In the genomic region with DNA sequence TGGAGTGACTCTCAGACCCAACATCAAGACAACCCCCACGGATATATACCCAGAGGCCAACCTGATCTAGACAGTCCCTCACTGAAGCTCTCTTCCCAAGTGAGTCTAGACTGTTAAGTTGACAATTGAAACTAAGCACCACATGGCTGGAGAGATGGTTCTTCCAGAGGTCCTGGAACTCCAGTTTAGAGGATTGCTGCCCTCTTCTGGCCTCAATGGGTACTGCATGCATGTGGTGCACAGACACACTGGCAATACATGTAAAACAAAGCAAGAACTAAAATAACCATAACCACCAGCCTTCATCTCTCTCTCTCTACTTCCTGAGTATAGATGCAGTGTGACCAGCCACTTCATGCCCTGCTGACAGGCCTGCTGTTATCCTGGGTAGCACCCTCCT, we compare ENCODE assay signal across 11 mouse cellular contexts. TPM values are rescaled to one million over a fixed set of nuclear protein-coding genes. Genes with fewer than 3 reads are reported as not detected.
DNase-seq lines count a peak whose midpoint lies in the region; ATAC-seq and TF ChIP-seq lines count a peak whose summit lies in the region.
"Had no signal": no experiment of that assay in that cellular context is flagged by ENCODE, and none has a peak within 500 bp of the region (broad histone marks: within the 10 kb centered on the region; RNA-seq: fewer than 3 reads in every experiment).

No protein-coding gene starts in this region.

- POLR2A ChIA-PET in Patski (lab: Charles Lee) = no interaction called here

- TF ChIP-seq POLR2A in kidney, adult 2 months (IDR thresholded peaks at IDR 0.05; ENCODE audit: low read depth, low read length) = no peak

- no peak overlapping the region for H3K9ac ChIP-seq in kidney, embryonic 16.5 days (replicated peaks; ENCODE audit: low read length)
- H3K9ac ChIP-seq in liver, embryonic 14.5 days (replicated peaks) = no peak overlapping the region
- H3K9ac ChIP-seq: midbrain, embryonic 13.5 days had no signal

- no peaks in the 10 kb centered on the region for H3K36me3 ChIP-seq in kidney, adult 2 months (ENCODE audit: control insufficient read depth, insufficient read depth, low read length)
- H3K36me3 ChIP-seq in kidney, embryonic 16.5 days (ENCODE audit: insufficient read depth, low read length) = no peaks in the 10 kb centered on the region
- H3K36me3 ChIP-seq in liver, embryonic 14.5 days (replicated peaks; ENCODE audit: control insufficient read depth, insufficient read depth, low read depth) = no peaks in the 10 kb centered on the region
- H3K36me3 ChIP-seq: midbrain, embryonic 13.5 days had no signal

- 75% methylated on average over 1 of the region's 1 CpGs for WGBS in kidney, adult 2 months
- WGBS in kidney, embryonic 16.5 days = 95% methylated on average over 1 of the region's 1 CpGs
- WGBS in liver, embryonic 14.5 days (ENCODE audit: insufficient replicate concordance) = 72% methylated on average over 1 of the region's 1 CpGs

- TF ChIP-seq EP300 in liver, embryonic 14.5 days (IDR thresholded peaks at IDR 0.05; ENCODE audit: low read depth) = no peak

- H3K4me2 ChIP-seq in kidney, embryonic 16.5 days (replicated peaks; ENCODE audit: low read depth, low read length) = no peak overlapping the region
- no peak overlapping the region for H3K4me2 ChIP-seq in liver, embryonic 14.5 days (ENCODE audit: low read depth)
- H3K4me2 ChIP-seq: midbrain, embryonic 13.5 days had no signal

- TF ChIP-seq CTCF in kidney, adult 2 months (conservative IDR thresholded peaks at IDR 0.05; ENCODE audit: insufficient read depth, insufficient read length, low read depth, low read length) = peak; percentile 46
- peak; percentile 60 for TF ChIP-seq CTCF in Patski (IDR thresholded peaks at IDR 0.05)
- TF ChIP-seq CTCF in liver, embryonic 14.5 days (IDR thresholded peaks at IDR 0.05; ENCODE audit: low read depth) = peak; percentile 87

- no peaks in the 10 kb centered on the region for H3K4me1 ChIP-seq in kidney, adult 2 months (ENCODE audit: control insufficient read depth, insufficient read depth, low read length)
- no peaks in the 10 kb centered on the region for H3K4me1 ChIP-seq in kidney, embryonic 16.5 days (ENCODE audit: insufficient read depth, low read length)
- no peaks in the 10 kb centered on the region for H3K4me1 ChIP-seq in liver, embryonic 14.5 days (replicated peaks; ENCODE audit: control insufficient read depth in 2 of 2, insufficient read depth in 2 of 2, low read length in 1 of 2)

- H3K27me3 ChIP-seq in kidney, adult 2 months (replicated peaks; ENCODE audit: control insufficient read depth, insufficient read depth, low read length) = no peaks in the 10 kb centered on the region
- no peaks in the 10 kb centered on the region for H3K27me3 ChIP-seq in kidney, embryonic 16.5 days (ENCODE audit: insufficient read depth, low read length)
- H3K27me3 ChIP-seq in Patski = no peaks in the 10 kb centered on the region
- H3K27me3 ChIP-seq in liver, embryonic 14.5 days (ENCODE audit: control insufficient read depth, insufficient read depth, low read length) = no peaks in the 10 kb centered on the region
- H3K27me3 ChIP-seq: midbrain, embryonic 13.5 days had no signal

- CTCF ChIA-PET in Patski (lab: Charles Lee) = no interaction called here

- H3K9me3 ChIP-seq in kidney, embryonic 16.5 days (ENCODE audit: low read length) = peaks cover 4% of the 10 kb centered on the region
- no peaks in the 10 kb centered on the region for H3K9me3 ChIP-seq in liver, embryonic 14.5 days (ENCODE audit: control insufficient read depth, low read length)
- H3K9me3 ChIP-seq: midbrain, embryonic 13.5 days had no signal

- H3K4me3 ChIP-seq in kidney, adult 2 months (ENCODE audit: insufficient read depth, low read depth, low read length) = no peak overlapping the region
- no peak overlapping the region for H3K4me3 ChIP-seq in kidney, embryonic 16.5 days (ENCODE audit: low read length)
- no peak overlapping the region for H3K4me3 ChIP-seq in liver, embryonic 14.5 days (ENCODE audit: insufficient read depth in 1 of 2, low read depth in 2 of 2, low read length in 2 of 2)
- H3K4me3 ChIP-seq: midbrain, embryonic 13.5 days had no signal

- no peak overlapping the region for H3K27ac ChIP-seq in kidney, adult 2 months (ENCODE audit: insufficient read depth, low read depth, low read length)
- no peak overlapping the region for H3K27ac ChIP-seq in kidney, embryonic 16.5 days (ENCODE audit: low read length)
- H3K27ac ChIP-seq in liver, embryonic 14.5 days = no peak overlapping the region
- H3K27ac ChIP-seq: midbrain, embryonic 13.5 days had no signal

- no peak for ATAC-seq in kidney, embryonic 16.5 days (ENCODE audit: low FRiP score, low TSS enrichment)
- no peak for ATAC-seq in Patski
- no peak for ATAC-seq in liver, embryonic 14.5 days (ENCODE audit: insufficient read depth)
- ATAC-seq in frontal cortex, adult (ENCODE audit: low TSS enrichment) = no peak
- ATAC-seq: midbrain, embryonic 13.5 days had no signal

- no peak for DNase-seq in kidney, adult 2 months
- peak; percentile 20 to 40 for DNase-seq in B cell, adult 2 months
- DNase-seq in Patski (ENCODE audit: low read depth, low spot score) = no peak
- peak in 2 of 3 experiments; percentile 9 to 10 for DNase-seq in liver, embryonic 14.5 days (ENCODE audit: low read depth in 3 of 3, low spot score in 3 of 3)
- no peak for DNase-seq in ovary, postnatal 14 days (ENCODE audit: low spot score)
- DNase-seq in layer of hippocampus, adult 11-12 months (ENCODE audit: low spot score) = no peak
- DNase-seq: cerebellum, adult 11 months had no signal

- in situ Hi-C loops in Patski (cut with MboI; ENCODE audit: low pct_unique_long_range_greater_than_20kb) = no loop called here

RNA-seq across cellular contexts. Expression of gene Dmrtb1, which starts 20.2 kb away (rescaled TPM):
- 0.11 and 0.20 TPM in 2 replicates for polyA plus RNA-seq in kidney, adult 2 months (2012; rRNA removed)
- not detected in 2 replicates for polyA plus RNA-seq in kidney, embryonic 16.5 days (2015; fragmentation: Nextera tagmentation; extraction: Ambion mirVana)
- not detected for polyA plus RNA-seq in Patski (2021)
- polyA plus RNA-seq in liver, embryonic 14.5 days (2012; rRNA removed) = 0.03 and 0.08 TPM in 2 replicates
- polyA plus RNA-seq in liver, embryonic 14.5 days (2014; fragmentation: Nextera tagmentation; extraction: Ambion mirVana) = not detected in 2 replicates
- polyA plus RNA-seq: stomach, embryonic 16.5 days had no signal

Comparison
In these comparisons a context has a peak if more than half of its experiments do, and no peak if none do; other contexts are left out.
1. DNase-seq: peak in B cell, adult 2 months (2 of 2) and liver, embryonic 14.5 days (2 of 3); none in kidney, adult 2 months (single experiment), Patski (single experiment), ovary, postnatal 14 days (single experiment) and layer of hippocampus, adult 11-12 months (single experiment).
2. Peak in every context shown above with its lines, with median percentiles within 50 percentile points of each other: CTCF ChIP-seq.